Mouse (Mus musculus) cerebellum, adult 2 months (tissue): ENCODE data around the gene Sgpp1.
"Not testable (repeated sequence)": the region's sequence is repeated elsewhere in the genome, so short reads cannot be mapped to it uniquely, and the experiment has no call there.

Experiments used
- CTCF ChIP-seq: fragments of 200-500 bp; IDR thresholded peaks from 2 replicates; pipeline ENCODE4 v1.5.1; 2011; ENCODE audit warnings: low read depth, mild to moderate bottlenecking, control low read depth, low read length, moderate library complexity, borderline replicate concordance; ENCODE audit not compliant: insufficient read depth
- POLR2A ChIP-seq: fragments of 200-500 bp; IDR thresholded peaks from 2 replicates; pipeline ENCODE4 v1.6.1; 2011; ENCODE audit warnings: low read length, control low read depth, borderline replicate concordance; ENCODE audit not compliant: insufficient read depth

- TF ChIP-seq CTCF, POLR2A: not testable (repeated sequence)
Measured at GRCm38 (mm10) chr12:75684026-75684425, 51.5 kb downstream of the Sgpp1 start.
